Mouse (Mus musculus) megakaryocyte, embryonic 14.5 days (primary cell): Measurements from ENCODE around the gene Tmem135. TPM values are rescaled to one million over a fixed set of nuclear protein-coding genes. Genes with fewer than 3 reads are reported as not detected.
"Not testable (repeated sequence)": the region's sequence is repeated elsewhere in the genome, so short reads cannot be mapped to it uniquely, and the experiment has no call there.

Experiments
- H3K27me3 ChIP-seq: replicated peaks from 2 replicates; pipeline ENCODE3; 2012; ENCODE audit warnings: inconsistent platforms
- H3K36me3 ChIP-seq: replicated peaks from 2 replicates; pipeline ENCODE3; 2012; ENCODE audit warnings: low read length, inconsistent platforms, mixed read lengths
- H3K4me1 ChIP-seq: 2 replicates; pipeline ENCODE4 v1.6.1; 2012; ENCODE audit warnings: inconsistent platforms
- H3K4me3 ChIP-seq: replicated peaks from 2 replicates; pipeline ENCODE3; 2012; ENCODE audit warnings: moderate library complexity, mild to moderate bottlenecking, inconsistent platforms
- H3K9me3 ChIP-seq: 2 replicates; pipeline ENCODE4 v1.6.1; 2012; ENCODE audit warnings: inconsistent platforms
- FLI1 ChIP-seq: IDR thresholded peaks from 2 replicates; pipeline ENCODE4 v1.6.1; 2012; ENCODE audit warnings: low read length, inconsistent platforms, mixed read lengths
- GATA1 ChIP-seq: IDR thresholded peaks from 3 replicates; pipeline ENCODE4 v1.6.1; 2012; ENCODE audit warnings: mixed read lengths, low read length, inconsistent platforms, borderline replicate concordance
- polyA plus RNA-seq: library from polyadenylated mRNA; stranded (reverse); fragments of >175 nt; gene quantifications from 2 replicates; pipeline ENCODE4 v1.2.3, GENCODE M21; 2012; ENCODE audit warnings: low replicate concordance; ENCODE audit not compliant: insufficient read depth

The Tmem135 gene
- polyA plus RNA-seq, 1 experiment: 19.0 TPM

- peaks cover 16% of the 10 kb centered on the region for H3K4me1 ChIP-seq
- H3K27me3 ChIP-seq: no peaks in the 10 kb centered on the region
- H3K36me3 ChIP-seq: peaks cover 53% of the 10 kb centered on the region
- no peak overlapping the region for H3K4me3 ChIP-seq
- peaks cover 4% of the 10 kb centered on the region; the same call in 1 of the 2 replicates for H3K9me3 ChIP-seq
- TF ChIP-seq FLI1: no peak
- no peak for TF ChIP-seq GATA1
Observed at GRCm38 (mm10) chr7:89308238-89308637, 95.8 kb downstream of the Tmem135 start.

- peaks cover 16% of the 10 kb centered on the region for H3K4me1 ChIP-seq
- no peaks in the 10 kb centered on the region for H3K27me3 ChIP-seq
- TF ChIP-seq FLI1: no peak
- no peak overlapping the region for H3K4me3 ChIP-seq
- peaks cover 43% of the 10 kb centered on the region for H3K36me3 ChIP-seq
- peaks cover 3% of the 10 kb centered on the region; the same call in 1 of the 2 replicates for H3K9me3 ChIP-seq
Observed at GRCm38 (mm10) chr7:89306831-89307230, 97.2 kb downstream of the Tmem135 start.

- Histone ChIP-seq H3K27me3 (no peaks in the 10 kb centered on the region), H3K4me3 (no peak overlapping the region), H3K36me3 (peaks cover 42% of the 10 kb centered on the region), H3K4me1 (peaks cover 16% of the 10 kb centered on the region), H3K9me3 (no peaks in the 10 kb centered on the region)
- TF ChIP-seq FLI1 (no peak), GATA1 (no peak)
Observed at GRCm38 (mm10) chr7:89304958-89305357, 99.1 kb downstream of the Tmem135 start.

GRCm38 (mm10) chr7:89303765-89304164, 100.3 kb downstream of the Tmem135 start:
- H3K27me3 ChIP-seq: no peaks in the 10 kb centered on the region
- H3K36me3 ChIP-seq: peaks cover 43% of the 10 kb centered on the region
- H3K9me3 ChIP-seq: no peaks in the 10 kb centered on the region
- TF ChIP-seq GATA1: no peak
- TF ChIP-seq FLI1: no peak
- no peak overlapping the region for H3K4me3 ChIP-seq
- H3K4me1 ChIP-seq: peaks cover 15% of the 10 kb centered on the region

- Histone ChIP-seq H3K4me1 (peaks cover 10% of the 10 kb centered on the region), H3K27me3 (no peaks in the 10 kb centered on the region), H3K9me3 (no peaks in the 10 kb centered on the region), H3K36me3 (peaks cover 29% of the 10 kb centered on the region), H3K4me3 (no peak overlapping the region)
- TF ChIP-seq GATA1: no peak
- TF ChIP-seq FLI1: no peak
Observed at GRCm38 (mm10) chr7:89298911-89299458, 105.0 kb downstream of the Tmem135 start.

GRCm38 (mm10) chr7:89296941-89297340, 107.1 kb downstream of the Tmem135 start:
- TF ChIP-seq GATA1: no peak
- TF ChIP-seq FLI1: no peak
- no peaks in the 10 kb centered on the region for H3K27me3 ChIP-seq
- H3K36me3 ChIP-seq: peaks cover 21% of the 10 kb centered on the region
- H3K4me1 ChIP-seq: peaks cover 10% of the 10 kb centered on the region
- no peaks in the 10 kb centered on the region for H3K9me3 ChIP-seq
- H3K4me3 ChIP-seq: no peak overlapping the region

- Histone ChIP-seq H3K4me1 (peaks cover 4% of the 10 kb centered on the region), H3K27me3 (no peaks in the 10 kb centered on the region), H3K36me3 (peaks cover 18% of the 10 kb centered on the region), H3K4me3 (no peak overlapping the region), H3K9me3 (no peaks in the 10 kb centered on the region)
- TF ChIP-seq FLI1 (no peak), GATA1 (no peak)
Observed at GRCm38 (mm10) chr7:89282664-89283063, 121.4 kb downstream of the Tmem135 start.

- not testable (repeated sequence) for H3K4me3 ChIP-seq, H3K27me3 ChIP-seq, H3K9me3 ChIP-seq
- peaks cover 16% of the 10 kb centered on the region for H3K36me3 ChIP-seq
- peaks cover 33% of the 10 kb centered on the region for H3K4me1 ChIP-seq
Observed at GRCm38 (mm10) chr7:89270438-89270837, 133.6 kb downstream of the Tmem135 start.

- H3K4me3 ChIP-seq: no peak overlapping the region
- no peaks in the 10 kb centered on the region for H3K27me3 ChIP-seq
- peaks cover 33% of the 10 kb centered on the region for H3K4me1 ChIP-seq
- H3K36me3 ChIP-seq: peaks cover 16% of the 10 kb centered on the region
- peaks cover 3% of the 10 kb centered on the region; the same call in 1 of the 2 replicates for H3K9me3 ChIP-seq
- TF ChIP-seq GATA1 (no peak), FLI1 (no peak)
Observed at GRCm38 (mm10) chr7:89269826-89270225, 134.2 kb downstream of the Tmem135 start.

GRCm38 (mm10) chr7:89267542-89267941, 136.5 kb downstream of the Tmem135 start:
- Histone ChIP-seq H3K36me3 (peaks cover 11% of the 10 kb centered on the region), H3K4me1 (peaks cover 34% of the 10 kb centered on the region), H3K4me3 (no peak overlapping the region), H3K9me3 (0 out of 2 replicates have a peak, but pooled peaks cover under 1% of the 10 kb centered on the region), H3K27me3 (no peaks in the 10 kb centered on the region)
- no peak for TF ChIP-seq FLI1
- TF ChIP-seq GATA1: no peak
